Mouse (Mus musculus): ENCODE data around the gene Taok3.

DNA sequence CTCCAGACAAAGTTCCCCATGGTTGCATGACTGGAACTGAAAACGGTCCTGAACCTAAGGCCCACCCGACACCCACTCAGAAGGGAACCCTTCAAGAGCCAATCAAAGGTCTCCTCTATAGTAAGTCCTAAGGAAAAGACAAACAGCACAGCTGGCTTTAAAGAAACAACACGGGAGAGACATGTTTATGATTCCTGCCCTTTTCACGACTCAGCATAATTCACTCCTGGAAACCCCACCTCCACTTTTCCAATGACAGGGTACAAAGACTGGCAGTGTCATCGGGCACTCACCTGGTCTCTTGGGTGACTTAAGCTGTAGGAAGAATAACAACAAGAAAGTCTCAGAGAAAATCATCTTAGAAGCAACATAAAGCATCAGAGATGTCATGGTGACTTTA lies 20.9 kb upstream of the Taok3 start:
- TF ChIP-seq POLR2A (IDR thresholded peaks at IDR 0.05; ENCODE audit: extremely low read depth, insufficient read depth, low read length) (no peak), CTCF (IDR thresholded peaks at IDR 0.05; ENCODE audit: extremely low read depth, insufficient read depth, low read length) (no peak)
